Mouse (Mus musculus): ENCODE measurements around the gene Edem1. TPM values are rescaled to one million over a fixed set of nuclear protein-coding genes. Genes with fewer than 3 reads are reported as not detected.

Edem1 gene
- polyA plus RNA-seq, 1 experiment, result 15.4 TPM

- Histone ChIP-seq H3K36me3 (ENCODE audit: control insufficient read depth, insufficient read depth) (no peaks in the 10 kb centered on the region), H3K79me2 (ENCODE audit: control insufficient read depth, insufficient read depth) (no peaks in the 10 kb centered on the region), H3K4me3 (no peak overlapping the region), H3K4me2 (ENCODE audit: low read depth) (no peak overlapping the region), H3K27me3 (ENCODE audit: control insufficient read depth, insufficient read depth, insufficient read length) (no peaks in the 10 kb centered on the region), H3ac (ENCODE audit: control insufficient read depth, insufficient read length) (no peak overlapping the region)
- TF ChIP-seq USF1 (IDR thresholded peaks at IDR 0.05; ENCODE audit: low read depth) (no peak), SRF (IDR thresholded peaks at IDR 0.05; ENCODE audit: control insufficient read depth, insufficient read length, low read depth) (no peak), TCF3 (IDR thresholded peaks at IDR 0.05; ENCODE audit: insufficient read length, low read depth) (no peak), MYOD1 (IDR thresholded peaks at IDR 0.05; ENCODE audit: control insufficient read depth in 1 of 3, insufficient read length in 2 of 3, low read depth in 2 of 3) (no peak), REST (IDR thresholded peaks at IDR 0.05; ENCODE audit: insufficient read depth, insufficient read length) (no peak), MAX (IDR thresholded peaks at IDR 0.05; ENCODE audit: low read depth) (no peak), MYOG (IDR thresholded peaks at IDR 0.05; ENCODE audit: control insufficient read depth in 1 of 3, insufficient read depth in 1 of 3, insufficient read length in 2 of 3, low read depth in 2 of 3) (no peak), CEBPB (IDR thresholded peaks at IDR 0.05; ENCODE audit: insufficient read depth, poor library complexity, severe bottlenecking) (no peak)
These were observed 56.2 kb downstream of the Edem1 start for GRCm38 (mm10) chr6:108884603-108885002.

GRCm38 (mm10) chr6:108886346-108886745 lies 57.9 kb downstream of the Edem1 start:
- TF ChIP-seq SRF (IDR thresholded peaks at IDR 0.05; ENCODE audit: control insufficient read depth, insufficient read length, low read depth) (no peak), TCF3 (IDR thresholded peaks at IDR 0.05; ENCODE audit: insufficient read length, low read depth) (no peak), TCF12 (IDR thresholded peaks at IDR 0.05; ENCODE audit: insufficient read depth, poor library complexity, severe bottlenecking) (no peak), USF1 (IDR thresholded peaks at IDR 0.05; ENCODE audit: low read depth) (no peak), MYOG (IDR thresholded peaks at IDR 0.05; ENCODE audit: control insufficient read depth in 1 of 3, insufficient read depth in 1 of 3, insufficient read length in 2 of 3, low read depth in 2 of 3) (no peak), E2F4 (IDR thresholded peaks at IDR 0.05; ENCODE audit: insufficient read depth) (no peak), POLR2A (IDR thresholded peaks at IDR 0.05; ENCODE audit: insufficient read length, low read depth) (no peak), MAX (IDR thresholded peaks at IDR 0.05; ENCODE audit: low read depth) (no peak), CEBPB (IDR thresholded peaks at IDR 0.05; ENCODE audit: insufficient read depth, poor library complexity, severe bottlenecking) (no peak), POLR2AphosphoS2 (IDR thresholded peaks at IDR 0.05; ENCODE audit: insufficient read length, low read depth) (no peak), MYOD1 (IDR thresholded peaks at IDR 0.05; ENCODE audit: control insufficient read depth in 1 of 3, insufficient read length in 2 of 3, low read depth in 2 of 3) (no peak), REST (IDR thresholded peaks at IDR 0.05; ENCODE audit: insufficient read depth, insufficient read length) (no peak)
- Histone ChIP-seq H3K4me2 (ENCODE audit: low read depth) (no peak overlapping the region), H3K36me3 (ENCODE audit: control insufficient read depth, insufficient read depth) (no peaks in the 10 kb centered on the region), H3K27me3 (ENCODE audit: control insufficient read depth, insufficient read depth, insufficient read length) (no peaks in the 10 kb centered on the region), H3K79me2 (ENCODE audit: control insufficient read depth, insufficient read depth) (no peaks in the 10 kb centered on the region), H3ac (ENCODE audit: control insufficient read depth, insufficient read length) (no peak overlapping the region), H3K4me3 (no peak overlapping the region)

GRCm38 (mm10) chr6:108892589-108892988 lies 64.1 kb downstream of the Edem1 start:
- no peaks in the 10 kb centered on the region for H3K79me2 ChIP-seq (ENCODE audit: control insufficient read depth, insufficient read depth)
- TF ChIP-seq TCF12 (IDR thresholded peaks at IDR 0.05; ENCODE audit: insufficient read depth, poor library complexity, severe bottlenecking) (no peak), REST (IDR thresholded peaks at IDR 0.05; ENCODE audit: insufficient read depth, insufficient read length) (no peak)
- no peak overlapping the region for H3ac ChIP-seq (ENCODE audit: control insufficient read depth, insufficient read length)
- no peak overlapping the region for H3K4me2 ChIP-seq (ENCODE audit: low read depth)
- H3K36me3 ChIP-seq (ENCODE audit: control insufficient read depth, insufficient read depth), result no peaks in the 10 kb centered on the region
- H3K4me3 ChIP-seq, result no peak overlapping the region
- H3K27me3 ChIP-seq (ENCODE audit: control insufficient read depth, insufficient read depth, insufficient read length), result no peaks in the 10 kb centered on the region

GRCm38 (mm10) chr6:108895129-108895528 lies 66.7 kb downstream of the Edem1 start:
- TF ChIP-seq REST (IDR thresholded peaks at IDR 0.05; ENCODE audit: insufficient read depth, insufficient read length) (no peak), TCF12 (IDR thresholded peaks at IDR 0.05; ENCODE audit: insufficient read depth, poor library complexity, severe bottlenecking) (no peak), MYOD1 (IDR thresholded peaks at IDR 0.05; ENCODE audit: control insufficient read depth in 1 of 3, insufficient read length in 2 of 3, low read depth in 2 of 3) (no peak), CEBPB (IDR thresholded peaks at IDR 0.05; ENCODE audit: insufficient read depth, poor library complexity, severe bottlenecking) (no peak), POLR2A (IDR thresholded peaks at IDR 0.05; ENCODE audit: insufficient read length, low read depth) (no peak), SRF (IDR thresholded peaks at IDR 0.05; ENCODE audit: control insufficient read depth, insufficient read length, low read depth) (no peak), MAX (IDR thresholded peaks at IDR 0.05; ENCODE audit: low read depth) (no peak), POLR2AphosphoS2 (IDR thresholded peaks at IDR 0.05; ENCODE audit: insufficient read length, low read depth) (no peak), MYOG (IDR thresholded peaks at IDR 0.05; ENCODE audit: control insufficient read depth in 1 of 3, insufficient read depth in 1 of 3, insufficient read length in 2 of 3, low read depth in 2 of 3) (no peak), USF1 (IDR thresholded peaks at IDR 0.05; ENCODE audit: low read depth) (no peak), TCF3 (IDR thresholded peaks at IDR 0.05; ENCODE audit: insufficient read length, low read depth) (no peak), E2F4 (IDR thresholded peaks at IDR 0.05; ENCODE audit: insufficient read depth) (no peak)
- Histone ChIP-seq H3K4me3 (no peak overlapping the region), H3K36me3 (ENCODE audit: control insufficient read depth, insufficient read depth) (no peaks in the 10 kb centered on the region), H3ac (ENCODE audit: control insufficient read depth, insufficient read length) (no peak overlapping the region), H3K79me2 (ENCODE audit: control insufficient read depth, insufficient read depth) (no peaks in the 10 kb centered on the region), H3K4me2 (ENCODE audit: low read depth) (no peak overlapping the region), H3K27me3 (ENCODE audit: control insufficient read depth, insufficient read depth, insufficient read length) (no peaks in the 10 kb centered on the region)

GRCm38 (mm10) chr6:108895976-108896375 lies 67.5 kb downstream of the Edem1 start:
- Histone ChIP-seq H3K4me2 (ENCODE audit: low read depth) (no peak overlapping the region), H3K79me2 (ENCODE audit: control insufficient read depth, insufficient read depth) (no peaks in the 10 kb centered on the region), H3K36me3 (ENCODE audit: control insufficient read depth, insufficient read depth) (no peaks in the 10 kb centered on the region), H3K4me3 (no peak overlapping the region), H3K27me3 (ENCODE audit: control insufficient read depth, insufficient read depth, insufficient read length) (no peaks in the 10 kb centered on the region), H3ac (ENCODE audit: control insufficient read depth, insufficient read length) (no peak overlapping the region)
- TF ChIP-seq POLR2AphosphoS2 (IDR thresholded peaks at IDR 0.05; ENCODE audit: insufficient read length, low read depth), result no peak
- no peak for TF ChIP-seq MYOD1 (IDR thresholded peaks at IDR 0.05; ENCODE audit: control insufficient read depth in 1 of 3, insufficient read length in 2 of 3, low read depth in 2 of 3)
- TF ChIP-seq CEBPB (IDR thresholded peaks at IDR 0.05; ENCODE audit: insufficient read depth, poor library complexity, severe bottlenecking), result no peak
- TF ChIP-seq SRF (IDR thresholded peaks at IDR 0.05; ENCODE audit: control insufficient read depth, insufficient read length, low read depth), result no peak
- TF ChIP-seq USF1 (IDR thresholded peaks at IDR 0.05; ENCODE audit: low read depth), result no peak
- no peak for TF ChIP-seq MAX (IDR thresholded peaks at IDR 0.05; ENCODE audit: low read depth)
- TF ChIP-seq TCF12 (IDR thresholded peaks at IDR 0.05; ENCODE audit: insufficient read depth, poor library complexity, severe bottlenecking), result no peak
- no peak for TF ChIP-seq E2F4 (IDR thresholded peaks at IDR 0.05; ENCODE audit: insufficient read depth)
- no peak for TF ChIP-seq POLR2A (IDR thresholded peaks at IDR 0.05; ENCODE audit: insufficient read length, low read depth)
- TF ChIP-seq TCF3 (IDR thresholded peaks at IDR 0.05; ENCODE audit: insufficient read length, low read depth), result no peak
- TF ChIP-seq REST (IDR thresholded peaks at IDR 0.05; ENCODE audit: insufficient read depth, insufficient read length), result no peak
- no peak for TF ChIP-seq MYOG (IDR thresholded peaks at IDR 0.05; ENCODE audit: control insufficient read depth in 1 of 3, insufficient read depth in 1 of 3, insufficient read length in 2 of 3, low read depth in 2 of 3)
